Mouse (Mus musculus) midbrain, embryonic 11.5 days (tissue): ENCODE data around the gene Degs2. TPM values are rescaled to one million over a fixed set of nuclear protein-coding genes. Genes with fewer than 3 reads are reported as not detected.
A peak's percentile ranks its signal among the peaks of the same experiment; 100 is the strongest.

Experiments used
- ATAC-seq: fragments of 200-750 bp; cut with Nextera tagmentation; 2 replicates; pipeline ENCODE4 v1.8.0; 2017; ENCODE audit warnings: moderate TSS enrichment, moderate library complexity; ENCODE audit not compliant: low FRiP score
- DNase-seq: peaks from one replicate; pipeline ENCODE4 v3.0.0; 2015; ENCODE audit warnings: low spot score; ENCODE audit errors: missing footprints
- H3K27ac ChIP-seq: fragments of 300-500 bp; sonication (generic); 2 replicates; pipeline ENCODE4 v1.5.1; 2014; ENCODE audit warnings: low read depth, low read length
- H3K27me3 ChIP-seq: fragments of 300-500 bp; sonication (generic); 2 replicates; pipeline ENCODE4 v1.6.1; 2014; ENCODE audit warnings: mild to moderate bottlenecking, low read length, moderate library complexity, mixed read lengths; ENCODE audit not compliant: control insufficient read depth, insufficient read depth
- H3K36me3 ChIP-seq: fragments of 300-500 bp; sonication (generic); 2 replicates; pipeline ENCODE4 v1.6.1; 2014; ENCODE audit warnings: mild to moderate bottlenecking, low read length, moderate library complexity, mixed read lengths; ENCODE audit not compliant: control insufficient read depth, insufficient read depth
- H3K4me1 ChIP-seq: fragments of 300-500 bp; sonication (generic); 2 replicates; pipeline ENCODE4 v1.6.1; 2014; ENCODE audit warnings: low read length; ENCODE audit not compliant: control insufficient read depth, insufficient read depth
- H3K4me2 ChIP-seq: fragments of 300-500 bp; sonication (generic); 2 replicates; pipeline ENCODE4 v1.6.1; 2014; ENCODE audit warnings: mild to moderate bottlenecking, moderate library complexity
- H3K4me3 ChIP-seq: fragments of 300-500 bp; sonication (generic); 2 replicates; pipeline ENCODE4 v1.5.1; 2014; ENCODE audit warnings: low read depth, low read length
- H3K9ac ChIP-seq: fragments of 300-500 bp; sonication (generic); 2 replicates; pipeline ENCODE4 v1.6.1; 2014; ENCODE audit warnings: low read length
- H3K9me3 ChIP-seq: fragments of 300-500 bp; sonication (generic); 2 replicates; pipeline ENCODE4 v1.6.1; 2016; ENCODE audit warnings: low read length; ENCODE audit not compliant: control insufficient read depth
- WGBS: fragments of 180-500 bp; shearing (Covaris S2); extraction: QIAGEN DNeasy Blood & Tissue Kit; methylation state at CpG from one replicate; pipeline ENCODE4 v1.1.7; 2014; 5-methylcytosine and 5-hydroxymethylcytosine counted together
- polyA plus RNA-seq: library from polyadenylated mRNA; unstranded; fragments of >200 nt; fragmentation: Nextera tagmentation; extraction: Ambion mirVana; gene quantifications from 2 replicates; pipeline ENCODE4 v1.2.1, GENCODE M21; 2014

Degs2 gene
- polyA plus RNA-seq, 1 experiment from 2014 or later = 1.0 TPM

DNA sequence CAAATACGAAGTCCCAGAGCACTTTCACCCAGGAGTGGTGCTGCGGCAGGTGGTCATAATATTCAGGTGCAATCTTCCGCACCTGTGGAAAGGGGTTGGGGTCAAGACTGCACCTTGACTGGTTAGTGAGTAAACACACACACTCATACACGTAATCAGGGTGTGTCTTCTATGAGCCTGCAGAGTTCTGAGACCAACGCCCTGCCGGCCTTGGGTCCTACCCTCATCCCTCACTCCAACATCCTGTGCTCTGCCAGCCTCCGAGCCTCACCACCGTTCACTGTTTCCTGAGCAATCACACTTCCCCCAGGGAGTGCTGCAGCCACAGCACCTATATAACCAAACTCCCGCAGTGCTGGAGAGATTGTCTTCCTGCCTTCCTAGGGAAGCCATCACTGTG, 11.6 kb downstream of the Degs2 start:
- no peaks in the 10 kb centered on the region for H3K4me1 ChIP-seq
- no peak overlapping the region for H3K9ac ChIP-seq
- H3K27me3 ChIP-seq = no peaks in the 10 kb centered on the region
- H3K4me3 ChIP-seq = no peak overlapping the region
- WGBS = 84% methylated on average over 9 of the region's 9 CpGs
- ATAC-seq (no peak), DNase-seq (no peak)
- 0 out of 2 replicates have a peak, but pooled peaks cover 3% of the 10 kb centered on the region for H3K36me3 ChIP-seq
- H3K4me2 ChIP-seq = no peak overlapping the region
- H3K9me3 ChIP-seq = no peaks in the 10 kb centered on the region
- H3K27ac ChIP-seq = no peak overlapping the region

DNA sequence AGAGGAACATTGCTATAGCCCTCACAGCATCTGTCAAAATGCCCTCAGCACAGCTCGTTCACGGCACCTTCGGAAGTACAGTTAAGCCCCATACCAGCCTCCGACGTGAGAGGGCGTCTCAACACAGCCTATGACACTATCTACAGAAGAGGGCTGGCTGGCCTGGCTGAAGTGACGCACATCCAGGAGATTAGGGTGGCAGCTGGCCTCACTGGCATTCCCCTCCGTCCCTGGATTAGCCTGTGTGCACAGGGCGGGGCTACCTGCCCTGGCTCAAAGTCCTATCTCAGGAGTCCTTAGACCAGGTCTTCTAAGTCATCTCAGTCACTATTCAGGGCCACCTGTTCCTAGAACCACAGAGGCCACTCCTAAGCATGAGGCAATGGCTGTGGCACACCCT, 12.9 kb downstream of the Degs2 start:
- Histone ChIP-seq H3K36me3 (peaks cover 6% of the 10 kb centered on the region; the same call in 1 of the 2 replicates), H3K9ac (no peak overlapping the region), H3K4me2 (no peak overlapping the region), H3K27ac (no peak overlapping the region), H3K4me1 (no peaks in the 10 kb centered on the region), H3K4me3 (no peak overlapping the region), H3K9me3 (no peaks in the 10 kb centered on the region), H3K27me3 (no peaks in the 10 kb centered on the region)
- 89% methylated on average over 9 of the region's 9 CpGs for whole genome bisulfite sequencing
- no peak for DNase-seq
- no peak for ATAC-seq

DNA sequence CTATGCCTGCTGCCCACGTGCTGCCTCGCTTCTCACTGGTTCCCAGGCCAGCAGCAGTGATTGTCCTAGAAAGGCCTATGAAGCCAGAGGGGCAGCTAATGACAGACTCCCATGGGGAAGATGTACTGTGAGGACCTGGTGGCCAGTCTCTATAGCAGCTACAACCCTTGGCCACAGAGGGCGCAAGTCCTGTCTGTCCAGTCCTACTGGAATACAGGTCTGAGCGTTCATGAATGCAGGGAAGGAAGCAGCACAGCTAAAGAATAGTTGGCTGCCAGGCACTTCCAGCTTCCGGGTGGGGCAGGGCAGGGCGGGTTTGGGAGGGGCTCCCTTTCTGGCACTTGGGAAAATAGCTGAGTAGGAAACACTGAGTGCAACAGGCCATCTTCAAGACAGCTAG, 15.2 kb downstream of the Degs2 start:
- Histone ChIP-seq H3K4me1 (no peaks in the 10 kb centered on the region), H3K36me3 (peaks cover 12% of the 10 kb centered on the region), H3K4me2 (no peak overlapping the region), H3K27me3 (no peaks in the 10 kb centered on the region), H3K9me3 (no peaks in the 10 kb centered on the region), H3K27ac (no peak overlapping the region), H3K4me3 (no peak overlapping the region), H3K9ac (no peak overlapping the region)
- ATAC-seq (0 out of 2 replicates have a peak, but pooled peaks have one; percentile 30), DNase-seq (no peak)
- 73% methylated on average over 6 of the region's 6 CpGs for WGBS

DNA sequence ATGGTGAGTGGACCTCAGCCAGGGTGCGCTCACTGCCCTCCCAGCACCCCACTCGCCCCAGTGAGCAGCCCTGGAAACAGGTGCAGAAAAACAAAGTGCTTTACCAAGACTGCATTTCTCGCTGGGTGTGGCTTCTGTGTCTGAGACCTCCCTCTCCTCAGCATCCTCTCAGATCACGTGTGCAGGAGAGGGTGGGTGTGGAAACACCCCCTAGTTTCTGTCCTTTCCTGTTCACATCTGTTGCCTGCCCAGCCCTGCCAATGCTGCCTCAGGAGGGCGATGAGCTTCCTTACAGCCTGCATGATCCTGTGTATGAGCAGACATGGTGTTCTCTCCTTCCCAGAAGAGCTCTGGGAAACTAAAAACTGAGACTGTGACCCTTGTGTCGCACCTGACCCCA, 15.7 kb downstream of the Degs2 start:
- 79% methylated on average over 6 of the region's 6 CpGs for WGBS
- H3K9ac ChIP-seq = no peak overlapping the region
- DNase-seq (no peak), ATAC-seq (no peak)
- H3K27me3 ChIP-seq = no peaks in the 10 kb centered on the region
- H3K4me2 ChIP-seq = no peak overlapping the region
- no peak overlapping the region for H3K4me3 ChIP-seq
- no peak overlapping the region for H3K27ac ChIP-seq
- H3K4me1 ChIP-seq = no peaks in the 10 kb centered on the region
- H3K9me3 ChIP-seq = no peaks in the 10 kb centered on the region
- H3K36me3 ChIP-seq = peaks cover 17% of the 10 kb centered on the region

DNA sequence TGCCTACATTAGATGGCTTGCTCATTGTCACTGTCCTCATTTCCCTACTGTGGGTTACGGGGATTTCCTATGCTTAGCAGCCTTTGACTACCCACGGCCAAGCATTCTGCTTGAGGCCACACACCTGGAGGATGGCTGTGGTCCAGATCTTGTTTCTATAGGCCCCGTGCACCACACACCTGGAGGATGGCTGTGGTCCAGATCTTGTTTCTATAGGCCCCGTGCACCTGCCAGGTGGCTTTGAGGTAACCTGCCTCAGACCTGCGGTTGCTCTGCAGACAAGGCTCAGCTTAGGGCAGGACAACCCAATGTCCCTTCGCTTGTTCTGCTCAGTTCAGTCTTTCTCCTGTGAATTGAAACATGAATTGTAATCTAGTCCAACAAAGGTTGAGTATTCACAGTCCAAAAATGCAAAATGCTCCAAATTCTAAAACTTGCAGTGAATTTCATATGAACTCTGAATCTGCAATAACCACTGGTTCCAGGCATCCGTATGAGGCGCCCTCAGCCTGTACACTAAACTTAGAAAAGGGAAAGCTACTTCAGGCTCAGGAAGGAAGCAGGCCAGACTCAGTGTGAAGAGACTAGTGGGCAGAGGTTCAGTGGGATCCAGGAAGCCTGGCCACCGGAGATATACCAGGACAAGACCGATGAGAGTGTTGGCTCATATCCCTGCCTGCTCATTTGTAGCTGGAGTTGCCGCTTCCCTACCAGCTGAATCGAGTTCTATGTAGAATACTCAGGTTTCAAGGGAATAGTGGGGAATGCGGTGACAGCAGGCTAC, 19.7 kb downstream of the Degs2 start:
- Histone ChIP-seq H3K4me1 (no peaks in the 10 kb centered on the region), H3K9ac (no peak overlapping the region), H3K36me3 (peaks cover 28% of the 10 kb centered on the region), H3K27ac (no peak overlapping the region), H3K27me3 (no peaks in the 10 kb centered on the region), H3K4me2 (no peak overlapping the region), H3K9me3 (no peaks in the 10 kb centered on the region), H3K4me3 (no peak overlapping the region)
- 94% methylated on average over 13 of the region's 13 CpGs for WGBS
- ATAC-seq (no peak), DNase-seq (no peak)

DNA sequence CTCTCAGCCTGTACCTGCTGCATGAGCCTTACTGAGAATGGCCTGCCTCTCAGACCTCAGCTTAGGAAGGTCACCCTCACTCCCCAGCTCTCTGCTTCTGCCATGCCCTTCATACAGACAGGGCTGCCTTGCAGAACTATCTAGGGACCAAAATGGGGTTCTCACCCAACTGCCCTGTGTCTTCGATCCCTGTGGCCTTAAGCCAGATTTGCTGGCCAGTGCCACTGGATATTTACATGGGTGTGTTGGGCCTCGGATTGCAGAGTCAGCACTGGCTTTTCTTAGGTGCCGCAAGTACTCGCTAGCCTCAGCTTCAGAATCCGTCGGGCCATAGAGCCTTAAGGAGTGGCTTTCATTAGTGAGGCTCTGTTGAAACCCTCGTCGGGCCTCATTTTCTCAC, 21.3 kb downstream of the Degs2 start:
- H3K4me2 ChIP-seq = no peak overlapping the region
- H3K9ac ChIP-seq = no peak overlapping the region
- no peaks in the 10 kb centered on the region for H3K9me3 ChIP-seq
- ATAC-seq = no peak
- 94% methylated on average over 8 of the region's 8 CpGs for WGBS
- H3K36me3 ChIP-seq = peaks cover 25% of the 10 kb centered on the region
- H3K4me1 ChIP-seq = no peaks in the 10 kb centered on the region
- H3K27ac ChIP-seq = no peak overlapping the region
- no peak for DNase-seq
- no peaks in the 10 kb centered on the region for H3K27me3 ChIP-seq
- no peak overlapping the region for H3K4me3 ChIP-seq

DNA sequence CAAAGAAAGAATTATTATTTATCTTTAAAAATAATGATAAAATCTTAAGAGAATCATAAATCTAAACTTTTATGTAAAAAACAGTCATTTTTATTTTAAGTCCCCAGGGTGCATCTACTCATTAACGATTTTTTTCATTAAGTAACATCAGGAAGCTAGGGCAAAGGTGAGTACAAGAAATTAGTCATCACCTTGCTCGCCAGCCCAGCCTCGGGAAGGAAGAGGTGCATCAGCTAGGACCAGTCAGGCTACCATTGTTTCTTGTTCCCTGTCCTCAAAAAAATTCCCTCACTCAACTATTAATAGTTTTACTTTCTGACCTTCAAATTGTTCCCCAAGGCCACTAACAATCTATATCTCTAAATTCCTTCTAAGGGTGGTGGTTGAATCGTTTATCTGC, 23.7 kb downstream of the Degs2 start:
- Histone ChIP-seq H3K9ac (no peak overlapping the region), H3K4me3 (no peak overlapping the region), H3K4me1 (no peaks in the 10 kb centered on the region), H3K9me3 (no peaks in the 10 kb centered on the region), H3K27ac (no peak overlapping the region), H3K4me2 (no peak overlapping the region), H3K36me3 (peaks cover 22% of the 10 kb centered on the region), H3K27me3 (no peaks in the 10 kb centered on the region)
- 89% methylated on average over 4 of the region's 4 CpGs for WGBS
- DNase-seq (no peak), ATAC-seq (no peak)

DNA sequence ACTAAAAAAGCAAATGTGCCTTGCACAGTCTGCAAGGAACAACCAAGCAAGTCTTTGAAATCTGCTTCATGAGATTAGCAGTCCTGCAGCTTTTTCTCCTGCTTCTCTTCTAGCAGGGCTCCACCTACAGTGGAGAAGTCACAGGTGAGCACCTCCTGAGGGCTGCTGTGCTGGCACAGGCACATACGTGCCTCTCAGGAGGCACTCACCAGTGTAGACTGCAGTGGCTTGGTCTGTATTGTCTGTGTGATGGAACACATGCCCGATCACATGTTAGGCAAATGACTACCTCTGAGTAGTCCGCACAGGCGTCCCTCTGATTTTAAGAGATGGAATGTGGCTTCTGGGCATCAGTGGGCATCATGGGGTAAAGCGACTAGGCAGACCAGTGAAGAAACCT, 25.0 kb downstream of the Degs2 start:
- Histone ChIP-seq H3K4me2 (no peak overlapping the region), H3K9ac (no peak overlapping the region), H3K27ac (no peak overlapping the region), H3K36me3 (peaks cover 18% of the 10 kb centered on the region), H3K27me3 (no peaks in the 10 kb centered on the region), H3K4me3 (no peak overlapping the region), H3K4me1 (no peaks in the 10 kb centered on the region), H3K9me3 (no peaks in the 10 kb centered on the region)
- DNase-seq (no peak), ATAC-seq (no peak)
- WGBS = 92% methylated on average over 5 of the region's 5 CpGs

DNA sequence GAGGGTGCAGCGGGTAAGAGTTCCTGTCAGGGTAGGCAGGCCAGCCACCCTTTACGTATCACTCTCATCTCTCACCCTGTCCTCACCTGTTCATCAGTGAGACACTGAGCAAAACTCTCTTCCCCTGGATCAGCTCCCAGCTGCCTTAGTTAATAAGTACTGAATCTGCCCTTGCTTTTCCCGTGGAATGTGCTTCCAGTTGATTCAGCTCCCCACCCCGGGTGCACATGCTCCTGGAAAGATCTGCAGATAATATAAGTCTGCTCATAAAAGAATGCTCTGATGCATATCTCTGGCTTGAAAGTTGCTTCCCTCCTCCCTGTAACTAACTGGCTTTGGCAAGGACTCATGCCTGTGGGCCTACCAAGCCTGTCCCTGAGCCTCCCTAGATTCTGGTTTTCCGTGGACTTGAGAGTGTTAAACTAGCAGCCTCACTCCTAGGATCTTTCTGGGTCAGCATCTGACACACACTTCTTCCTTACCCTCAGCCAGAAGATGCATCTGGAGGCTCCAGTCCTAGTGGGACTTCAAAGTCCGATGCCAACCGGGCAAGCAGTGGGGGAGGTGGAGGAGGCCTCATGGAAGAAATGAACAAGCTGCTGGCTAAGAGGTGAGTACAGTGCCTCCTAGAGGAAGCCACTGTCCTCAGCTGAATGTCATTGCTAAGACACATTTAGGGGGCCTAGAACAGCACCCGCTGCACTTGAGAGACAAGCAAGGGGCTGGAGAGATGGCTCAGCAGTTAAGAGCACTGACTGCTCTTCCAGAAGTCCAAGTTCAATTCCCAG, 26.3 kb downstream of the Degs2 start:
- no peak for DNase-seq
- 85% methylated on average over 8 of the region's 8 CpGs for WGBS

More for the DNA sequence above, 26.3 kb downstream of the Degs2 start:
- H3K36me3 ChIP-seq = peaks cover 9% of the 10 kb centered on the region
- no peak overlapping the region for H3K27ac ChIP-seq
- no peak overlapping the region for H3K4me3 ChIP-seq
- no peaks in the 10 kb centered on the region for H3K4me1 ChIP-seq
- H3K27me3 ChIP-seq = no peaks in the 10 kb centered on the region
- H3K9me3 ChIP-seq = no peaks in the 10 kb centered on the region
- no peak overlapping the region for H3K9ac ChIP-seq
- no peak for ATAC-seq
- H3K4me2 ChIP-seq = no peak overlapping the region
